Mouse (Mus musculus) kidney, postnatal 0 days (tissue): ENCODE measurements at regions not wholly inside any gene's neighbourhood (a gene's known extent, or its start where the extent isn't known, plus 50 kb on each side); places are given as distances from the start of the nearest gene placed in this dataset.

Experiments
- ATAC-seq: fragments of 200-750 bp; cut with Nextera tagmentation; replicated peaks from 2 replicates; pipeline ENCODE4 v1.8.0; 2017; ENCODE audit warnings: low read depth, moderate number of reproducible peaks, moderate TSS enrichment, moderate library complexity; ENCODE audit not compliant: low FRiP score
- DNase-seq: peaks from one replicate; pipeline ENCODE4 v3.0.0-alpha.2; 2016; ENCODE audit warnings: low spot score
- H3K27ac ChIP-seq: fragments of 300-500 bp; sonication (generic); 2 replicates; pipeline ENCODE4 v1.5.1; 2014; ENCODE audit warnings: mild to moderate bottlenecking
- H3K27me3 ChIP-seq: fragments of 300-500 bp; sonication (generic); 2 replicates; pipeline ENCODE4 v1.6.1; 2014; ENCODE audit warnings: low read length, mixed read lengths; ENCODE audit not compliant: insufficient read depth
- H3K36me3 ChIP-seq: fragments of 300-500 bp; sonication (generic); 2 replicates; pipeline ENCODE4 v1.6.1; 2014; ENCODE audit warnings: low read length, mixed read lengths; ENCODE audit not compliant: insufficient read depth
- H3K4me1 ChIP-seq: fragments of 300-500 bp; sonication (generic); replicated peaks from 2 replicates; pipeline ENCODE4 v1.6.1; 2014; ENCODE audit warnings: antibody characterized with exemption, low read length, mixed read lengths; ENCODE audit not compliant: insufficient read depth
- H3K4me2 ChIP-seq: fragments of 300-500 bp; sonication (generic); 2 replicates; pipeline ENCODE4 v1.6.1; 2014; ENCODE audit warnings: mild to moderate bottlenecking, low read length, moderate library complexity, mixed read lengths
- H3K4me3 ChIP-seq: fragments of 300-500 bp; sonication (generic); replicated peaks from 2 replicates; pipeline ENCODE4 v1.5.1; 2014; ENCODE audit warnings: low read depth, low read length
- H3K9ac ChIP-seq: fragments of 300-500 bp; sonication (generic); 2 replicates; pipeline ENCODE4 v1.6.1; 2014; ENCODE audit warnings: low read depth, low read length
- H3K9me3 ChIP-seq: fragments of 300-500 bp; sonication (generic); replicated peaks from 2 replicates; pipeline ENCODE4 v1.6.1; 2016; ENCODE audit warnings: low read length, inconsistent platforms, mixed read lengths
- CTCF ChIP-seq: IDR thresholded peaks from 2 replicates; pipeline ENCODE4 v1.5.1; 2016; ENCODE audit warnings: antibody characterized with exemption, low read depth, mild to moderate bottlenecking, moderate library complexity
- WGBS: fragments of 180-500 bp; shearing (Covaris S2); extraction: QIAGEN DNeasy Blood & Tissue Kit; methylation state at CpG from one replicate; pipeline ENCODE4 v1.1.7; 2014; 5-methylcytosine and 5-hydroxymethylcytosine counted together

DNA sequence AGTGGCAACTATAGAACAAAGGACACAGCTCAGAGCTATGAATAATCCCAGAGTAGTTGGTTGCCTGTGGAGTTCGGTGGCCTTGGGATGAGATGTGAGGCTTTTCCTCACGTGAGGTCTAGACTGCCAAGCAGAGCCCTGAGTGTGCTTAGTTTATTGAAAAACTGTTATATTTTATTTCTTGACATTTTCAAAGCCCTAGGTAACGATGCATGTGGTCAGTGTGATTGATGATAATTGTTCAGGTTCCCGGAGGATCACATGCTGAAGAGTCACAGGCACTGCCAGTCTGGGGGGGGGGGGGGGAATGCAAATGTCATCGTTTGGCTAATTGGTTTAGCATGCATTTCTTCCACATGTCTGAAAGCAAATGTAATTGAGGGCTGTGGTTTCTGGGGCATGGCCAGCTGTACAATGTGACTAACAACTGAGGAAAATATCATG, 488.1 kb upstream of the Marcks start:
- Histone ChIP-seq H3K4me3 (no peak overlapping the region), H3K27me3 (no peaks in the 10 kb centered on the region), H3K4me1 (no peaks in the 10 kb centered on the region), H3K36me3 (no peaks in the 10 kb centered on the region), H3K9ac (no peak overlapping the region), H3K9me3 (no peaks in the 10 kb centered on the region), H3K4me2 (no peak overlapping the region), H3K27ac (no peak overlapping the region)
- no peak for ATAC-seq
- TF ChIP-seq CTCF, result no peak
- WGBS, result 35% methylated on average over 5 of the region's 5 CpGs
- no peak for DNase-seq

DNA sequence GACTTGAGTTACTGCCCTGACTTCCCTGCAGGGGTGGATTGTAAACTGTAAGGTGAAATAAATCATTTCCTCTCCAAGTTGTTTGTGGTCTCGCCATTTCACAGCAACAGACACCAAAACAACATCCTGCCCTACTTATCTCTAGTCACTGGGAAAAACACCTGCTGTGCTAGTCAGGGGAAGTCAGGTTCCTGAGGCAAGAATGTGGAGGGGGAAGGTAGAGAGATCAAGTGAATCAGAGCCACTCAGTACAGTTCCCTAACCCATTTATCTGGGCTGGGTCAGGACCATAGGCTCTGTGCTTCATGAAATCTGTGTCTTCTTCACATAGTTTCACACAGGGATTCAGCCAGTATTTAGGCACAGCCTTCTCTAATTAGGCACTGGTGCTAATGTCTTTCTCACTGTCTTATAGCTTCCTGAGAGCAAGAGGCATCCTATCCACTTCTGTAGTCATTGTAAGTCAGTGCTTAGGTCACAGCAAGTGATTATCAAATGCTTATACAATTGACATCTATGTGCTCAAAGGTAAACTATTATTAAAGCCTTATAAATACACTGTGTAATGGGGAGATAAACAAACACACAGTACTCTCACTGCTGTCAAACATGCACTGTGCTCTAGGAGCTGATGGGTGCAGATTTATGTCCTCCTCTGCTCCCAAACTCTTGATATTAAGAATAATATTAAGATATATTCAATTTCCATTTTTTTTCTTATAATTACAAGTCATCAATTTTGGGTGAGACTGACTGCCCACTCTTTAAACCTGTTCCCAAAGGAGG, 487.4 kb upstream of the Marcks start:
- no peaks in the 10 kb centered on the region for H3K36me3 ChIP-seq
- no peak for TF ChIP-seq CTCF
- no peak overlapping the region for H3K4me3 ChIP-seq
- no peak overlapping the region for H3K4me2 ChIP-seq
- 16% methylated on average over 1 of the region's 1 CpGs for WGBS
- no peaks in the 10 kb centered on the region for H3K4me1 ChIP-seq
- H3K9me3 ChIP-seq, result no peaks in the 10 kb centered on the region
- no peak for DNase-seq
- no peaks in the 10 kb centered on the region for H3K27me3 ChIP-seq
- H3K27ac ChIP-seq, result no peak overlapping the region
- H3K9ac ChIP-seq, result no peak overlapping the region
- ATAC-seq, result no peak

DNA sequence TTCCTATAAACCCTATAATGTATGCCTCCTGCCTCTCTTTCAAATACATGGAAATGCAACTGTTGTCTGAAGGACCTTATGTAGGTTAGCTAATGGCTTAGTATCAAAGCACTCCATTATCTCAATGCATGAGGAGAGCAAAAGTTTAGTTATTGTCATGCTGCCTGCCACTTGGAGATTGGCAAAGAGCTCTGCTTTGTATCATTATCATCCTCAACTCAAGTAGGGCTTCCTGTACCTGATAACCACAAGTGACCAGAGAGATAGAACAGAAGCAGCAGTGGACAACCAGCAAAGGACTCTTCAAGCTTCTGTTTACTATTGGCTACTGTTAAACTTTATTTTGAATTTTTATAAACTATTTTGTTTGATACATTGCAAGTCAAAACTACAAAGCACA, 484.3 kb upstream of the Marcks start:
- Histone ChIP-seq H3K36me3 (no peaks in the 10 kb centered on the region), H3K4me2 (no peak overlapping the region), H3K9me3 (no peaks in the 10 kb centered on the region), H3K27me3 (no peaks in the 10 kb centered on the region), H3K4me1 (no peaks in the 10 kb centered on the region), H3K27ac (no peak overlapping the region), H3K9ac (no peak overlapping the region), H3K4me3 (no peak overlapping the region)
- no peak for TF ChIP-seq CTCF
- no peak for ATAC-seq
- DNase-seq, result no peak

DNA sequence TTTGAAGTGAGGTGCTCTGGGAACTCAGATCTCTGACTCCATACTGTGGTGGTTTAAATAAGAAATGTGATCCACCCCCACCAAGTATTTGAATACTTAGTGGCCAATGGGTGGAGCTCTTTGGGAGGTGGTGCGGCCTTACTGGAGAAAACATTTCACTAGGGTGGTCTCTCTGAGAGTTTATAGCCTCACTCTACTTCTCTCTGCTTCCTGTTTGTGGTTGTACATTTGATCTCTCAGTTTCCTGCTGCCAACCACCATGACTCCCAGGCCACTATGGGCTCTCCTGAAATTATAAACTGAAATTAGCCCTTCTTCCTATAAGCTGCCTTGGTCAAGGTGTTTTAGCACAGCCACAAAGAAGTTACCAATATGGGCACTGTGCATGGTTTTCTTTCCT, 479.9 kb upstream of the Marcks start:
- no peak overlapping the region for H3K4me2 ChIP-seq
- no peaks in the 10 kb centered on the region for H3K27me3 ChIP-seq
- no peak overlapping the region for H3K4me3 ChIP-seq
- no peaks in the 10 kb centered on the region for H3K4me1 ChIP-seq
- no peak for ATAC-seq
- 67% methylated on average over 1 of the region's 1 CpGs for WGBS
- DNase-seq, result no peak
- TF ChIP-seq CTCF, result no peak
- H3K36me3 ChIP-seq, result no peaks in the 10 kb centered on the region
- no peak overlapping the region for H3K9ac ChIP-seq
- no peaks in the 10 kb centered on the region for H3K9me3 ChIP-seq
- H3K27ac ChIP-seq, result no peak overlapping the region

DNA sequence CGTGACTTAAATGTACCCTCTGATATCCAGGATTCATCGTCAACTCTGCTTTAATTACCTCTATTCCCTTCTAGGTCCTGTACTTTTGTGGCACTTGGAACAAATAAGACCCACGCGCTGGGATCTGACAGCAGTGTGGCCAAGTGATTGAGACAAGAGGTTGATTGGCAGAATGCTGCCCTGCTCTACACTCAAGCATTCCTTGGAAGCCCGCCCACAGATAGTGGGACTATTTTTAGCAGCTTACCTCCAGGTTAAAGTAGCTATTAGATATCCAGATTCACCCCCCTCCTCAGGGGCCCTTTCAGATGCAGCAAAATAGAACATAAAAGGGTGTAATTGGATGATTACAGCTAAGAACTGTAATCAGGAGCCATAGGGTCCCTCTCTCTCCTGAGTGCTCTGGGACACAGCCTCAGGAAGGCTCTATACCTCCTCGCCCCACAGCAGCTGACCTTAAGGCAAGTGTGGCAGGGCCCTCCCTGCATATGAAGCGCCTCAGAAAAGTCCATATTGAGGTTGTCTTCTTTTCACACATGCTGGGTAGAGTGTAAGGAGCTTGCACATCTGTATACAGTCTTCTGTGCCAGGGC, 479.1 kb upstream of the Marcks start:
- H3K27ac ChIP-seq, result no peak overlapping the region
- DNase-seq (no peak), ATAC-seq (no peak)
- no peaks in the 10 kb centered on the region for H3K27me3 ChIP-seq
- H3K4me3 ChIP-seq, result no peak overlapping the region
- H3K9ac ChIP-seq, result no peak overlapping the region
- H3K4me1 ChIP-seq, result no peaks in the 10 kb centered on the region
- WGBS, result 82% methylated on average over 7 of the region's 7 CpGs
- H3K36me3 ChIP-seq, result no peaks in the 10 kb centered on the region
- TF ChIP-seq CTCF, result no peak
- no peak overlapping the region for H3K4me2 ChIP-seq
- no peaks in the 10 kb centered on the region for H3K9me3 ChIP-seq

DNA sequence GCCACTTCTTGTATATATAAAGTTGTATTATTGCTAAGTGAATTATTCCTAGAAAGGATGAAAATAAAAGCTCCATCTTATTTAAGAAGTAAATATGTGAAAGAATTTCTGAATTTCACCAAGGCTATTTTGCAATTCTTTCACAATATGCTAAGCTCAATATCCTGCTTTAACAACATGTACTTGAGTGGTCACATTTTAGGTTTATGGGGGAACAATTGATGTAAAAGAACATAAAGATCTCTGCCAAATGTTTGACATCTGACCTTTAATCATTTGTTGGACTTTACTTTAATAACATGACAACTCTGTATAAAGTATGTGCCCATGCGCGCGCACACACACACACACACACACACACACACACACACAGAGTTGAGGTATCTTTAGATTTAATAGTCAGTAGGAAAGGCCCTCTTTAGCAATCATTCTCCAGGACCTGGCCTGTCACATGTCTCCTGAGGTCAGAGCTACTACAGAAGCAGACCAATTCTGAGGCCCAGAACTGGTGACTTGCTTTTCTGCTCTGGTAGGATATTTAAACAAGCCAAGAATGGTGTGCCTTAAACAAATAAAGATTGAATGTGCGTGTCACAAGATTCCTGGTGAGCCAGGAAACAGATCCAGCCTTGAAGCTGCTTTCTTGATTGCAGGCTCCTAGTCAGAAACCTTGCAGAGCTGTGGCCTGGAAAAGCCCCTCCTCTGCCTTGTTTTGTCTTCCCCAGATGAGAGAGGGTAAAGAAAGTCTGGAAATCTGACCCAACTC, 477.4 kb upstream of the Marcks start:
- Histone ChIP-seq H3K36me3 (no peaks in the 10 kb centered on the region), H3K9me3 (no peaks in the 10 kb centered on the region), H3K27me3 (no peaks in the 10 kb centered on the region), H3K27ac (no peak overlapping the region), H3K4me3 (no peak overlapping the region), H3K4me2 (no peak overlapping the region), H3K9ac (no peak overlapping the region), H3K4me1 (no peaks in the 10 kb centered on the region)
- no peak for TF ChIP-seq CTCF
- no peak for ATAC-seq
- peak; percentile 37 for DNase-seq
- WGBS, result 59% methylated on average over 4 of the region's 4 CpGs
